Comparison of ENCODE assay signal across 7 mouse cellular contexts in genomic region chr11:102138447-102138740, GRCm38 (mm10). TPM values are rescaled to one million over a fixed set of nuclear protein-coding genes. Genes with fewer than 3 reads are reported as not detected.
DNase-seq lines count a peak whose midpoint lies in the region; ATAC-seq lines count a peak whose summit lies in the region.

No protein-coding gene starts in this region.

- H3K9me3 ChIP-seq in hindbrain, embryonic 14.5 days (ENCODE audit: control insufficient read depth, low read length), result no peaks in the 10 kb centered on the region

- H3K27ac ChIP-seq in hindbrain, embryonic 14.5 days, result no peak overlapping the region

- 0 out of 2 replicates have a peak overlapping the region, but pooled peaks have one; percentile 32 for H3K9ac ChIP-seq in hindbrain, embryonic 14.5 days

- intact Hi-C loops in left cerebral cortex, postnatal 36 days (cut with DNase I), result loop anchor here (1.0 kb wide), 2 partner anchors 36 to 77 kb away; no protein-coding TSS in a partner anchor

- H3K4me3 ChIP-seq in hindbrain, embryonic 14.5 days (replicated peaks; ENCODE audit: low read length), result peak overlapping the region; percentile 14; the same call in 1 of the 2 replicates

- DNase-seq in R1 (ENCODE audit: low read depth, low spot score), result peak; percentile 80
- peak; percentile 70 for DNase-seq in cerebellum, adult 9-10 months
- peak; percentile 34 to 54 for DNase-seq in frontal cortex, postnatal 25 days (ENCODE audit: low spot score in 2 of 2)
- DNase-seq in hindbrain, embryonic 14.5 days (ENCODE audit: low spot score), result peak; percentile 78
- peak; percentile 44 to 55 for DNase-seq in left cerebral cortex, postnatal 36 days (ENCODE audit: low spot score in 2 of 2)
- peak; percentile 82 for DNase-seq in mesoderm, embryonic 11.5 days (ENCODE audit: low read depth, low spot score)
- DNase-seq in skeletal muscle tissue, adult 2 months (ENCODE audit: low read depth, low spot score), result peak; percentile 53

- H3K4me2 ChIP-seq in hindbrain, embryonic 14.5 days (replicated peaks), result peak overlapping the region; percentile 52

- WGBS in hindbrain, embryonic 14.5 days, result under 1% methylated on average over 18 of the region's 18 CpGs

- no peaks in the 10 kb centered on the region for H3K36me3 ChIP-seq in hindbrain, embryonic 14.5 days (replicated peaks; ENCODE audit: control insufficient read depth, insufficient read depth)

- peaks cover 11% of the 10 kb centered on the region for H3K27me3 ChIP-seq in hindbrain, embryonic 14.5 days (ENCODE audit: control insufficient read depth, insufficient read depth, low read length)

- no peaks in the 10 kb centered on the region for H3K4me1 ChIP-seq in hindbrain, embryonic 14.5 days (replicated peaks; ENCODE audit: control insufficient read depth, insufficient read depth, low read length)

- peak; percentile 65; the same call in 1 of the 2 replicates for ATAC-seq in hindbrain, embryonic 14.5 days (ENCODE audit: low FRiP score)

RNA-seq across cellular contexts. Expression of gene Nags, which starts 6.9 kb away (rescaled TPM):
- polyA plus RNA-seq in hindbrain, embryonic 14.5 days (2014; fragmentation: Nextera tagmentation; extraction: Ambion mirVana), result 0.09 TPM in 1 of 2 replicates, not detected in the other
- not detected for total RNA-seq in left cerebral cortex, postnatal 36 days (2021)

RNA-seq across cellular contexts. Expression of gene Tmem101, which starts 17.8 kb away (rescaled TPM):
- polyA plus RNA-seq in hindbrain, embryonic 14.5 days (2014; fragmentation: Nextera tagmentation; extraction: Ambion mirVana), result 32.7 and 35.0 TPM in 2 replicates
- total RNA-seq in left cerebral cortex, postnatal 36 days (2021), result 10 to 100 TPM; 24.2 to 27.3 TPM

RNA-seq across cellular contexts. Expression of gene Pyy, which starts 30.8 kb away (rescaled TPM):
- polyA plus RNA-seq in hindbrain, embryonic 14.5 days (2014; fragmentation: Nextera tagmentation; extraction: Ambion mirVana), result 4.3 and 4.4 TPM in 2 replicates
- not detected for total RNA-seq in left cerebral cortex, postnatal 36 days (2021)

RNA-seq across cellular contexts. Expression of gene Ppy, which starts 37.3 kb away (rescaled TPM):
- not detected in 2 replicates for polyA plus RNA-seq in hindbrain, embryonic 14.5 days (2014; fragmentation: Nextera tagmentation; extraction: Ambion mirVana)
- total RNA-seq in left cerebral cortex, postnatal 36 days (2021), result not detected

RNA-seq across cellular contexts. Expression of gene Lsm12, which starts 46.7 kb away (rescaled TPM):
- polyA plus RNA-seq in hindbrain, embryonic 14.5 days (2014; fragmentation: Nextera tagmentation; extraction: Ambion mirVana), result 78.6 and 81.9 TPM in 2 replicates
- 10 to 100 TPM; 58.0 to 58.7 TPM for total RNA-seq in left cerebral cortex, postnatal 36 days (2021)
